Mouse (Mus musculus): Measurements from ENCODE around the gene Fam173b. TPM values are rescaled to one million over a fixed set of nuclear protein-coding genes. Genes with fewer than 3 reads are reported as not detected.
A peak's percentile ranks its signal among the peaks of the same experiment; 100 is the strongest.

Gene Fam173b
- polyA plus RNA-seq, 2 experiments, result 6.7 to 7.9 TPM

GRCm38 (mm10) chr15:31563577-31564546, 37.8 kb upstream of the Fam173b start:
- H3K27me3 ChIP-seq (ENCODE audit: control insufficient read depth, insufficient read depth, low read length), result no peaks in the 10 kb centered on the region
- TF ChIP-seq CTCF (IDR thresholded peaks at IDR 0.05; ENCODE audit: low read depth) (no peak), EP300 (IDR thresholded peaks at IDR 0.05; ENCODE audit: low read depth) (no peak)
- ATAC-seq (ENCODE audit: insufficient read depth), result no peak
- H3K9ac ChIP-seq (replicated peaks), result no peak overlapping the region
- DNase-seq (ENCODE audit: low read depth in 3 of 3, low spot score in 3 of 3), result no peak
- H3K4me1 ChIP-seq (replicated peaks; ENCODE audit: control insufficient read depth in 2 of 2, insufficient read depth in 2 of 2, low read length in 1 of 2), result peaks cover 0 to 5% of the 10 kb centered on the region in 2 experiments; a peak in 2 of 4 replicates
- no peaks in the 10 kb centered on the region for H3K36me3 ChIP-seq (replicated peaks; ENCODE audit: control insufficient read depth, insufficient read depth, low read depth)
- no peak overlapping the region for H3K4me2 ChIP-seq (ENCODE audit: low read depth)
- H3K9me3 ChIP-seq (ENCODE audit: control insufficient read depth, low read length), result no peaks in the 10 kb centered on the region
- WGBS (ENCODE audit: insufficient replicate concordance), result 62% methylated on average over 19 of the region's 19 CpGs
- H3K27ac ChIP-seq, result no peak overlapping the region
- no peak overlapping the region for H3K4me3 ChIP-seq (ENCODE audit: insufficient read depth in 1 of 2, low read depth in 2 of 2, low read length in 2 of 2)

- no peak for ATAC-seq (ENCODE audit: insufficient read depth)
- H3K4me3 ChIP-seq (ENCODE audit: insufficient read depth in 1 of 2, low read depth in 2 of 2, low read length in 2 of 2), result no peak within 1 kb of the TSS
- H3K27me3 ChIP-seq (ENCODE audit: control insufficient read depth, insufficient read depth, low read length), result no peaks in the 10 kb centered on the region
- H3K27ac ChIP-seq, result no peak within 1 kb of the TSS
- WGBS (ENCODE audit: insufficient replicate concordance), result 60% methylated on average over 5 of the region's 5 CpGs
- TF ChIP-seq CTCF (IDR thresholded peaks at IDR 0.05; ENCODE audit: low read depth), result no peak
- TF ChIP-seq EP300 (IDR thresholded peaks at IDR 0.05; ENCODE audit: low read depth), result no peak
- H3K36me3 ChIP-seq (replicated peaks; ENCODE audit: control insufficient read depth, insufficient read depth, low read depth), result no peaks in the 10 kb centered on the region
- H3K4me1 ChIP-seq (replicated peaks; ENCODE audit: control insufficient read depth in 2 of 2, insufficient read depth in 2 of 2, low read length in 1 of 2), result peaks cover 0 to 12% of the 10 kb centered on the region in 2 experiments; a peak in 2 of 4 replicates
- H3K9me3 ChIP-seq (ENCODE audit: control insufficient read depth, low read length), result no peaks in the 10 kb centered on the region
- H3K9ac ChIP-seq (replicated peaks), result no peak within 1 kb of the TSS
- H3K4me2 ChIP-seq (ENCODE audit: low read depth), result no peak within 1 kb of the TSS
- no peak for DNase-seq (ENCODE audit: low read depth in 3 of 3, low spot score in 3 of 3)
These were observed 36.5 kb upstream of the Fam173b start, which contains the start of gene Cmbl for GRCm38 (mm10) chr15:31565184-31565583. Gene Cmbl (plus strand): TSS chr15:31565389.

DNA sequence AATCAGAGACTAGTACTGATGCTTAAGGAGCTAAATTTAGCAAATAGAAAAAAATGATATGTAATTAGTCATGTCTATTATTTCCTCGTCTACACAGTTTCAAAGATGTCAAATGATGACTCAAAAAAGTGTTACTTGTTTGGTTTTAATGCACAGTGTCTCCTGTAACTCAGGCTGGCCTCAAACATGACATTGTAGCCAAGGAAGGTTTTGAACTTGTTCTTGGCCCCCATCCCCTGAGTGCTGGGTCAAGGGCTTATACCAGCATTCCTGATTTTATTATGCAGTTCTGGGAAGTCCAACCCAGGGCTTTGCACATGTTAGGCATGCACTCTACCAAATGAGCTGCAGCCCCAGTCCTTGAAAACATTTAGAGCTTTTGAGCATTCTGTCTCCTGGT, 35.9 kb upstream of the Fam173b start:
- no peak overlapping the region for H3K4me3 ChIP-seq (ENCODE audit: insufficient read depth in 1 of 2, low read depth in 2 of 2, low read length in 2 of 2)
- H3K27me3 ChIP-seq (ENCODE audit: control insufficient read depth, insufficient read depth, low read length), result no peaks in the 10 kb centered on the region
- H3K4me2 ChIP-seq (ENCODE audit: low read depth), result no peak overlapping the region
- DNase-seq (ENCODE audit: low read depth in 3 of 3, low spot score in 3 of 3), result no peak
- peaks cover 0 to 15% of the 10 kb centered on the region in 2 experiments; a peak in 2 of 4 replicates for H3K4me1 ChIP-seq (replicated peaks; ENCODE audit: control insufficient read depth in 2 of 2, insufficient read depth in 2 of 2, low read length in 1 of 2)
- H3K9me3 ChIP-seq (ENCODE audit: control insufficient read depth, low read length), result no peaks in the 10 kb centered on the region
- ATAC-seq (ENCODE audit: insufficient read depth), result no peak
- 40% methylated on average over 1 of the region's 1 CpGs for WGBS (ENCODE audit: insufficient replicate concordance)
- TF ChIP-seq CTCF (IDR thresholded peaks at IDR 0.05; ENCODE audit: low read depth) (no peak), EP300 (IDR thresholded peaks at IDR 0.05; ENCODE audit: low read depth) (no peak)
- no peak overlapping the region for H3K9ac ChIP-seq (replicated peaks)
- no peak overlapping the region for H3K27ac ChIP-seq
- H3K36me3 ChIP-seq (replicated peaks; ENCODE audit: control insufficient read depth, insufficient read depth, low read depth), result no peaks in the 10 kb centered on the region

DNA sequence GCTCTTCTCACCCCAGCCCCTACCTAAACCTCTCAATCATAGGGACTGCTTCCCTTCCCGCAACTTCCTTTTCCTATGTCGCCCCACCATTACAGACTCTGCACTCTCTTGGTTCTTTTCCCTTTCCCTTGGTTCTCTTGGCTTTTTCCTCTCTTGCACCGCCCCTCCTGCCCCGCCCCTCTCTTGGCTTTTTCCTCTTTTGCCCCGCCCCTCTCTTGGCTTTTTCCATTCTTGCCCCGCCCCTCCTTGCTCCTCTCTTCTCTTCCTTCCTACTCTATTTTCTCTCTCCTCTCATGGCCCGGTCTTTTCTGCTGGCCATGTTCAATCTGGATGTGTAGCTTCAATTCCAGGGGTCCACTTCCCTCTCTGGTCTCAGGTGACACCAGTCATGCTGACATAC, 34.2 kb upstream of the Fam173b start:
- H3K27ac ChIP-seq, result no peak overlapping the region
- H3K36me3 ChIP-seq (replicated peaks; ENCODE audit: control insufficient read depth, insufficient read depth, low read depth), result no peaks in the 10 kb centered on the region
- ATAC-seq (ENCODE audit: insufficient read depth) (no peak), DNase-seq (ENCODE audit: low read depth in 3 of 3, low spot score in 3 of 3) (no peak)
- H3K4me2 ChIP-seq (ENCODE audit: low read depth), result no peak overlapping the region
- no peak for TF ChIP-seq EP300 (IDR thresholded peaks at IDR 0.05; ENCODE audit: low read depth)
- no peak for TF ChIP-seq CTCF (IDR thresholded peaks at IDR 0.05; ENCODE audit: low read depth)
- no peak overlapping the region for H3K4me3 ChIP-seq (ENCODE audit: insufficient read depth in 1 of 2, low read depth in 2 of 2, low read length in 2 of 2)
- no peaks in the 10 kb centered on the region for H3K9me3 ChIP-seq (ENCODE audit: control insufficient read depth, low read length)
- peaks cover 0 to 18% of the 10 kb centered on the region in 2 experiments; a peak in 2 of 4 replicates for H3K4me1 ChIP-seq (replicated peaks; ENCODE audit: control insufficient read depth in 2 of 2, insufficient read depth in 2 of 2, low read length in 1 of 2)
- H3K27me3 ChIP-seq (ENCODE audit: control insufficient read depth, insufficient read depth, low read length), result no peaks in the 10 kb centered on the region
- H3K9ac ChIP-seq (replicated peaks), result no peak overlapping the region
- 40% methylated on average over 7 of the region's 7 CpGs for WGBS (ENCODE audit: insufficient replicate concordance)

DNA sequence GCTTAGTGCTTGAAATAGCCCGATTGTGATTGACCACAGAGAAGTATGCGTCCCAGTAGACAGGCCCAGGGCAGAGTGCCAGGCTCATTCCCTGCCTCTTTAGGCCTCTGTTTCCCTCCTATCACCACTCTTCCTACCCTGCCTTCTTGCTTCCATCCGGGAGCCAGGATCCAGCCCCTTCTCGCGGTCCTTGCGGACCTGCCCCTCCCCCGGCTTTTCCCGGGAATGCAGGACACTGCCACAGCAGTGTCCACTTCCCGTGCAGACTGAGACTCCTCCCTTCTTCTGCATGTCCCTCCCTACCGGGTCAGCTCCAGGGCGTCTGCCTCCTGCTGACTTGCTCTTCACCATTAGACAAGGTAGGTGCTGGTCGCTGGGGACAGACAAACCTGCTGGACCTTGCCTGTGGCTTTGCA, 33.1 kb upstream of the Fam173b start:
- ATAC-seq (ENCODE audit: insufficient read depth) (peak; percentile 34; the same call in 1 of the 2 replicates), DNase-seq (ENCODE audit: low read depth in 3 of 3, low spot score in 3 of 3) (no peak)
- Histone ChIP-seq H3K9me3 (ENCODE audit: control insufficient read depth, low read length) (no peaks in the 10 kb centered on the region), H3K4me3 (ENCODE audit: insufficient read depth in 1 of 2, low read depth in 2 of 2, low read length in 2 of 2) (no peak overlapping the region), H3K27me3 (ENCODE audit: control insufficient read depth, insufficient read depth, low read length) (no peaks in the 10 kb centered on the region), H3K4me2 (ENCODE audit: low read depth) (peak overlapping the region; percentile 20), H3K36me3 (replicated peaks; ENCODE audit: control insufficient read depth, insufficient read depth, low read depth) (no peaks in the 10 kb centered on the region), H3K4me1 (replicated peaks; ENCODE audit: control insufficient read depth in 2 of 2, insufficient read depth in 2 of 2, low read length in 1 of 2) (peaks cover 5 to 27% of the 10 kb centered on the region in 2 experiments), H3K9ac (replicated peaks) (no peak overlapping the region), H3K27ac (no peak overlapping the region)
- TF ChIP-seq CTCF (IDR thresholded peaks at IDR 0.05; ENCODE audit: low read depth) (no peak), EP300 (IDR thresholded peaks at IDR 0.05; ENCODE audit: low read depth) (no peak)
- 46% methylated on average over 12 of the region's 12 CpGs for WGBS (ENCODE audit: insufficient replicate concordance)
